Mouse (Mus musculus) stomach, embryonic 14.5 days (tissue): ENCODE results near the gene Myo3a. TPM values are rescaled to one million over a fixed set of nuclear protein-coding genes. Genes with fewer than 3 reads are reported as not detected.
A peak's percentile ranks its signal among the peaks of the same experiment; 100 is the strongest.

Experiments
- ATAC-seq: fragments of 200-750 bp; cut with Nextera tagmentation; 2 replicates; pipeline ENCODE4 v1.8.0; 2017; ENCODE audit warnings: low read depth, moderate TSS enrichment; ENCODE audit not compliant: insufficient number of reproducible peaks, insufficient read depth, low FRiP score
- H3K27ac ChIP-seq: fragments of 300-500 bp; sonication (generic); 2 replicates; pipeline ENCODE4 v1.5.1; 2014; ENCODE audit warnings: mild to moderate bottlenecking, low read length, moderate library complexity, mixed read lengths
- H3K27me3 ChIP-seq: fragments of 300-500 bp; sonication (generic); 2 replicates; pipeline ENCODE4 v1.6.1; 2014; ENCODE audit warnings: low read length, control low read depth, mixed read lengths; ENCODE audit not compliant: control insufficient read depth, insufficient read depth
- H3K36me3 ChIP-seq: fragments of 300-500 bp; sonication (generic); 2 replicates; pipeline ENCODE4 v1.6.1; 2014; ENCODE audit warnings: mild to moderate bottlenecking, control low read depth, low read length, moderate library complexity, mixed read lengths; ENCODE audit not compliant: control insufficient read depth, insufficient read depth
- H3K4me1 ChIP-seq: fragments of 300-500 bp; sonication (generic); 2 replicates; pipeline ENCODE4 v1.6.1; 2014; ENCODE audit warnings: low read length, control low read depth, mixed read lengths; ENCODE audit not compliant: control insufficient read depth, insufficient read depth
- H3K4me2 ChIP-seq: fragments of 300-500 bp; sonication (generic); replicated peaks from 2 replicates; pipeline ENCODE4 v1.6.1; 2014; ENCODE audit warnings: low read depth, low read length, control low read depth
- H3K4me3 ChIP-seq: fragments of 300-500 bp; sonication (generic); 2 replicates; pipeline ENCODE4 v1.5.1; 2014; ENCODE audit warnings: low read depth, low read length, control low read depth
- H3K9ac ChIP-seq: fragments of 300-500 bp; sonication (generic); replicated peaks from 2 replicates; pipeline ENCODE4 v1.6.1; 2014; ENCODE audit warnings: low read depth, mild to moderate bottlenecking, control low read depth, low read length, moderate library complexity, mixed read lengths
- H3K9me3 ChIP-seq: fragments of 300-500 bp; sonication (generic); 2 replicates; pipeline ENCODE4 v1.6.1; 2016; ENCODE audit warnings: low read depth, low read length, control low read depth; ENCODE audit not compliant: control insufficient read depth
- WGBS: fragments of 180-500 bp; shearing (Covaris S2); extraction: QIAGEN DNeasy Blood & Tissue Kit; methylation state at CpG from one replicate; pipeline ENCODE4 v1.1.7; 2014; 5-methylcytosine and 5-hydroxymethylcytosine counted together
- polyA plus RNA-seq: library from polyadenylated mRNA; unstranded; fragments of >200 nt; fragmentation: Nextera tagmentation; extraction: Ambion mirVana; gene quantifications from 2 replicates; pipeline ENCODE4 v1.2.1, GENCODE M21; 2014

Gene Myo3a
- 0.34 and 0.42 TPM in 2 replicates for polyA plus RNA-seq

DNA sequence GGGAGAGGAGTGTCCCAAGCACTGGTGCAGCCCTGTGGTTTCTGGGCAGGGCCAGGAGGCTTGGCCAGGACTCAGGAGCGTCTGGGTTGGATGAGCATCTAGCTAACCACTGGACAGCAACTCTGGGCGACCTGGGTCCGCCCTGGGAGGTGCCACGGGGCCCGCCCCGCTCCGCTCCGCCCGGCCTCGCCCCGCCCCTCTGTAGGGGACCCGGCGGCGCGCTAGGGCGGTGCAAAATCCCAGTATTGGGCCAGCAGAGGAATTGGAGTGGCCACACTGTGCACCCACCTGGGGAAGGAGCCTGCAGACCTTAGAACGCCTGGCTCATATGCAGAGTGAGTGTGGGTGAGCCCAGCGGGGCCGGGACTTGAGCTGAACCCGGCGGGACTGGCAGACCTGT, at the start of gene Myo3a:
Myo3a (plus strand) TSS at position 196 of the 400 bp plus-strand sequence.
- no peak within 1 kb of the TSS for H3K9ac ChIP-seq
- WGBS, result 2% methylated on average over 21 of the region's 21 CpGs
- peak; percentile 85 for ATAC-seq
- no peak within 1 kb of the TSS for H3K27ac ChIP-seq
- H3K9me3 ChIP-seq, result no peaks in the 10 kb centered on the region
- no peaks in the 10 kb centered on the region for H3K27me3 ChIP-seq
- no peaks in the 10 kb centered on the region for H3K4me1 ChIP-seq
- peak within 1 kb of the TSS; percentile 23 for H3K4me3 ChIP-seq
- H3K4me2 ChIP-seq, result peak within 1 kb of the TSS; percentile 36
- H3K36me3 ChIP-seq, result no peaks in the 10 kb centered on the region

DNA sequence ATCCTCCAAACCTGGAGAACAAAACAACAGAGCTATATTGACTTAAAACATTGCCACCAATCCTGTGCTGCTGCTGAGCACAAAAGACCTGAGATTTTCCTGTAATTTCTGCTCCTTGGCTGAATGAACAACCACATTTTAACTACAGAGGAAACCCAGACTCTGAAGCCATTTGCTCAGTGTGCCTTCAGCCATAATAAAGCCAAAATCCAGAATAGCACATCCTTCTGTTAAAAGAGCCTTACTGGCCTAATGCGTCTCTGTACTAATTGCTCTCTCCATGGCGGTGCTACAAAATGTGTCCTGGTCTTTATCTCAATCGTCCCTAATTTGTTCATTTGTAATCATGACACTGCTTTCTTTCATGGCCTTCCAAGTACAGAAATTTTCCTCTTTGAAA, 23.2 kb downstream of the Myo3a start:
- Histone ChIP-seq H3K4me1 (no peaks in the 10 kb centered on the region), H3K27me3 (no peaks in the 10 kb centered on the region), H3K9me3 (no peaks in the 10 kb centered on the region), H3K4me2 (no peak overlapping the region), H3K36me3 (no peaks in the 10 kb centered on the region), H3K4me3 (no peak overlapping the region), H3K9ac (no peak overlapping the region), H3K27ac (no peak overlapping the region)
- no peak for ATAC-seq
- WGBS, result 65% methylated on average over 3 of the region's 3 CpGs

DNA sequence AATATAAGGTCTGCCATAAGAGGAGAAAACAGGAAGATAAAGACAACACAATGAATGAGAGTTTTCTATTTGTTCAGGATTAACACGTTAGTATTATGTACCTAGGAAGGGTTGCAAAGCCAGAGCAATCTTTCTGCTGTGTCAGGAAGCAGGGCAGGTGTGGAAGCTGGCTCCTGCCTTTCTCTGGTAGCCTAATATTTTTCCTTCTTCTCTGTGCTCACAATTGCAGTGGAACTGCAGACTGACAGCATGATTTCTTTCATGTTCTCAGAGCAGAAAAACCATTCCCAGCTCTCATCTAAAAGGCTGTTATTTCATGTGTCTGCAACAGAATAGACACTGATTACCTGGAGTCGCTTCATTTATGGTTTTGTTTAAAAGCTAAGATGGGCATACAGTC, 23.7 kb downstream of the Myo3a start:
- Histone ChIP-seq H3K27me3 (no peaks in the 10 kb centered on the region), H3K36me3 (no peaks in the 10 kb centered on the region), H3K9ac (no peak overlapping the region), H3K27ac (no peak overlapping the region), H3K9me3 (no peaks in the 10 kb centered on the region), H3K4me1 (no peaks in the 10 kb centered on the region), H3K4me3 (no peak overlapping the region), H3K4me2 (no peak overlapping the region)
- WGBS, result 57% methylated on average over 2 of the region's 2 CpGs
- ATAC-seq, result no peak

DNA sequence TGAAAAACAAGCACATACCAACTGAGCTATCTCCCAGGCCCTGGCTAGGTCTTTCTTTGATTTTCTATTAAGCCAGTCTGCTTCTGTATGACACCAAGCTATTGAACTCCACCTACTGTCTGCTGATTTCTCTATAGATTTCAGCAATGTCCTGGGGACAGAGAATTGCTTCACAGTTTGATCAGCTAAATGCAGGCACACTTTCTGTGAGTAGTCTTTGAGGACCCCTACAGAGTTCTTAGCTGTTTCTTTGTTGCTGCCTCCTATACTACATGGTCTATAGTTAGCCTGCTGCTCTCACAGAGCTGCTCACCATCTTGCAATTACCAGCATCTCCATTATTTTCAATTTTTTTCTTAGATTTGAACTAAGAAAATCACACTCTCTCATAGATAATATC, 28.3 kb downstream of the Myo3a start:
- no peak for ATAC-seq
- Histone ChIP-seq H3K27me3 (no peaks in the 10 kb centered on the region), H3K4me3 (no peak overlapping the region), H3K9ac (no peak overlapping the region), H3K36me3 (no peaks in the 10 kb centered on the region), H3K4me2 (no peak overlapping the region), H3K9me3 (no peaks in the 10 kb centered on the region), H3K27ac (no peak overlapping the region), H3K4me1 (no peaks in the 10 kb centered on the region)

DNA sequence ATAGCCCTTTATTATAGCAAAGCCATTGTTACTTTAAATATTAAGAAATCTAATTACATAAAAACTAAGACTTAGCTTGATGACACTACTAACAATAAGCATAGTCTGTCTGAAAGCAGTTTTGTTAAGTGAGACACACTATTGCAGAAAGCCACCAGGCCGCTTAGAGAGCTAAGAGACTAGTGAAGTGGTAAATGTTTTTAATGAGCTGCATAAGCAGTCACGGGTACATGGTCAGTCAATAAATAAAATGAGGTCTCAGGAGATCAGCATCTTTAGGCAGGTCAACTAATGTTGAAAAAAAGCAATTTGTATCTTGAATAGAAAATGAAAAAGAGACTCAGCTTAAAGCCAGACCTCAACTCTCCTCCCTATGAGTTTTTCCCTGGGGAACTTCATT, 44.3 kb downstream of the Myo3a start:
- WGBS, result 76% methylated on average over 2 of the region's 2 CpGs
- no peaks in the 10 kb centered on the region for H3K36me3 ChIP-seq
- H3K4me1 ChIP-seq, result no peaks in the 10 kb centered on the region
- no peaks in the 10 kb centered on the region for H3K9me3 ChIP-seq
- no peak overlapping the region for H3K4me2 ChIP-seq
- H3K27ac ChIP-seq, result no peak overlapping the region
- no peaks in the 10 kb centered on the region for H3K27me3 ChIP-seq
- ATAC-seq, result no peak
- no peak overlapping the region for H3K4me3 ChIP-seq
- H3K9ac ChIP-seq, result no peak overlapping the region

DNA sequence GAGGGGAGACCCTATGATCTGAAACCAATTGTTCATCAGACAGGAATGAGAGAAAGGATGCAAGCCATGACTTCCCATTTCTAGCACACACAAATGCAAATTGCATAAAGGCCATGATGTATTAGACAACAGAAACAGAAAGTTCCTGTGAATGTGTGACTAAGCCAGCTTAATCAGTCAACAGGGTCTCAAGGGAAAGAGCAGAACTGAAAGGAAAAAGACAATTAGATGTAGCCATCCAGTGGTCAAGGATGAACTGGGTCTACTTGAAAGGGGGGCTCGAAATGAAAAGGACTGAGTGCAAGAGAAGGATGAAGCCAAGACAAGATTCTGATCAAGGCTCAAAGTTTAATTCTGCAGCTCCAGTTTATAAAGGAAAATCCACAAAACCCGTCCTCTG, 58.1 kb downstream of the Myo3a start:
- ATAC-seq, result no peak
- H3K9me3 ChIP-seq, result no peaks in the 10 kb centered on the region
- H3K27me3 ChIP-seq, result no peaks in the 10 kb centered on the region
- H3K36me3 ChIP-seq, result no peaks in the 10 kb centered on the region
- no peak overlapping the region for H3K9ac ChIP-seq
- H3K27ac ChIP-seq, result no peak overlapping the region
- no peaks in the 10 kb centered on the region for H3K4me1 ChIP-seq
- 55% methylated on average over 2 of the region's 2 CpGs for WGBS
- H3K4me3 ChIP-seq, result no peak overlapping the region
- H3K4me2 ChIP-seq, result no peak overlapping the region

DNA sequence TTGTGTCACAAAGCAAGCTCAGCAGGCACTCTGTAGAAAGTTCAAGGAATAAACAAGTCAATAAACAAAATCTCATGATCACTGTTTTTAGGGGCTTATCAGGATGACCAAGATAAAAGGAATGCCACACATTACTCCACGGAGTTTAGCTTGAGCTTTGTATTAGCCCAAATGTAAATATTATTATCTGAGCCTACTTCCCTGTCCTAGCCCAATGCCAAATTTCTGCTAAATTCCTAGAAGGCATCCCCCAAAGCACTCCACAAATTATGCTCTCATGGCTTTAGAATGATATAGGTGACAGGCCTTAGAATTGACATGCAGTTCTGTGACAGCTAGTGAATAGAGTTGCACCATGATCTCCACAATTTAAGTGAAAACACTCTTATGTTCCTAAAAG, 58.5 kb downstream of the Myo3a start:
- H3K36me3 ChIP-seq, result no peaks in the 10 kb centered on the region
- no peak overlapping the region for H3K9ac ChIP-seq
- no peaks in the 10 kb centered on the region for H3K27me3 ChIP-seq
- no peak overlapping the region for H3K4me3 ChIP-seq
- no peaks in the 10 kb centered on the region for H3K4me1 ChIP-seq
- no peak for ATAC-seq
- H3K9me3 ChIP-seq, result no peaks in the 10 kb centered on the region
- no peak overlapping the region for H3K4me2 ChIP-seq
- WGBS, result 15% methylated on average over 1 of the region's 1 CpGs
- H3K27ac ChIP-seq, result no peak overlapping the region

DNA sequence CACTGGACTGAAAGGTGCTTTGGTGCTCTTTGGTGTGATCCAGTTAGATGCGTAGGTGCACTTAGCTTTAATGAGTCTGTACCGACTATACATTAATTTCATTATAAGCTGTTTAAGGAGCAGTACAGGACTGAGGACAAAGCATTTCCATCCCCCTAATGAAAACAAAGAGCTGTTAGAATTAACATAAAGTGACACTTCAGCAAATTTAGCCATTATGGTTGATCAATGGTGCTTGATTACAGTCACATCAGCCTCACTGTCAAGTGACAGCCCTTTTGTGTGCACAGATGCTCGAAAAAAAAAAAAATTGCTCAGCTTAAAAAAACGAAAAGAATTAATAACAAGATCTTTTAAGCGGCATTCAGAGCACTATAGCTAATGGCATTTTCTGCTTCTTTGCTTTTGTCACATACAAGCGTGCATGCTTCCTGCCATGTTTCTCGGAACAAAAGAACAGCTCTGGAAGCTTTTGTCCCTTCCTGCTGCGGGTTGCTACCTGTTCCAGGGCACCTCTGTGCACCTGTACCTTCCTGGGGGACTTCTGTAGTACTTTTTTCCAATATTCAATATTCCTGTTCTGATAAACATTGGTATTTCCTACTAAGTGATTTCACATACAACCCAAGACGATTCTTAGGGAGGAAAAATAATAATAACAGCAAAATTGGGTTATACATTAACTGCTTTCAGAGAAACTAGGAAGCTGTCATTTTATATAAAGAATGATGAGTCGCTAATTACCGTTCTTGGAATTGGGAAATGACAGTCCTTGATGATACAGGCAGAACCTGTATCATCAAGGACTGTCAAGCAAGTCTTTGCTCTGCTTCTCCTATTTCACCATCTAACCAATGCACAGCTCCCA, 66.5 kb downstream of the Myo3a start:
- H3K9ac ChIP-seq, result no peak overlapping the region
- H3K9me3 ChIP-seq, result no peaks in the 10 kb centered on the region
- no peak overlapping the region for H3K4me3 ChIP-seq
- no peaks in the 10 kb centered on the region for H3K36me3 ChIP-seq
- no peak for ATAC-seq
- no peaks in the 10 kb centered on the region for H3K27me3 ChIP-seq
- H3K27ac ChIP-seq, result no peak overlapping the region
- H3K4me2 ChIP-seq, result no peak overlapping the region
- WGBS, result 69% methylated on average over 11 of the region's 11 CpGs
- no peaks in the 10 kb centered on the region for H3K4me1 ChIP-seq

DNA sequence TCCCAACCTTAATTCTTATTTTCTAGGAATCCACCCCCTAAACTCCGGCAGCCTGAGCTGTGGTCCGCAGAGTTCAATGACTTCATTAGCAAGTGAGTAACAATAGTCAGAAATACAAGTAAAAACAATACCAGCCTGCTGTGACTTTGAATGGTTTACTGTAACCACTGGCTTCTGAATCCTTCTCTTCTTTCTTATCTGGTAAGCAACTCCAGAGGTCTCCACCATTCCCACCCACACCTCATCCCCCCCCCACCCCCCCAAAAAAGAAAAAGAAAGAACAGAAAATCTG, 67.1 kb downstream of the Myo3a start:
- H3K36me3 ChIP-seq, result no peaks in the 10 kb centered on the region
- no peak overlapping the region for H3K27ac ChIP-seq
- no peaks in the 10 kb centered on the region for H3K4me1 ChIP-seq
- H3K4me3 ChIP-seq, result no peak overlapping the region
- no peak overlapping the region for H3K4me2 ChIP-seq
- no peak overlapping the region for H3K9ac ChIP-seq
- H3K27me3 ChIP-seq, result no peaks in the 10 kb centered on the region
- 47% methylated on average over 2 of the region's 2 CpGs for WGBS
- H3K9me3 ChIP-seq, result no peaks in the 10 kb centered on the region
- no peak for ATAC-seq
